Mouse (Mus musculus): ENCODE data around the gene Klf9.

DNA sequence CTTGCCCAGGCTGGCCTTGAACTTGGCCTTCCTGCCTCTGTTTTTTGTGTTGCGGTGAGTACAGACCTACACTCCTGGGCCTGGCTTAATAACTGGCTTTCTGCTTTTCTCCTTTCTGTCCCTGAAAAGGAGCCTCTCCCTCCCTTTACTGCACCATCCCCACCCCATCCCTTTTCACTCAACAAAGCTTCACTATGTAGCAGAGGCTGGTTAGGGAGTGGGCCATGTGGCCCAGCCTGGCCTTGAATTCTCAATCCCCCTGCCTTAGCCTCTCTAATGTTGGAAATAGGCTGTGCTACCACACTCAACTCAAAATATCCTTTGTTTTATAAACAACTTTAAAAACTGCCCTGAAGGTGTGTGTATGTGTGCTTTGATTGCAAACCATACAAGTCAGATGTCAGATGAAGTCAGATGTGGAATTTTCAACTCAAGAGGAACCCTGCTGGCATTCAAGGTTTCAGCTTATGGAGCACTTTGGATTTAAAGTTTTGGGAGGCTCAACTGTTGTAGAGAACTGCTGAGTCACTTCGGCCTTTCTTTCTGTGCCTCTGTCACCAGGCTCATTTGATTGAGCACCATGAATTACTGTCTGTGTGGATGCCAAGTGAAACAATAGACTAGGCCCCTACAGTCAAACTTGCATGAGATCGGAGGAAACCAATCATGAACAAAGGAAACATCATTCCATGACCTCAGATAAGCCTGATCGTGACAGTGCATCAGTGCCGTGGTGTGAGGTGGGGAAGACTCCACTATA is 28.1 kb downstream of the Klf9 start:
- TF ChIP-seq EP300 (IDR thresholded peaks at IDR 0.05; ENCODE audit: low read depth) (no peak), CTCF (IDR thresholded peaks at IDR 0.05; ENCODE audit: low read depth) (no peak)

All from heart, postnatal 0 days (tissue).